Mouse (Mus musculus): ENCODE data around the gene Erich3.

DNA sequence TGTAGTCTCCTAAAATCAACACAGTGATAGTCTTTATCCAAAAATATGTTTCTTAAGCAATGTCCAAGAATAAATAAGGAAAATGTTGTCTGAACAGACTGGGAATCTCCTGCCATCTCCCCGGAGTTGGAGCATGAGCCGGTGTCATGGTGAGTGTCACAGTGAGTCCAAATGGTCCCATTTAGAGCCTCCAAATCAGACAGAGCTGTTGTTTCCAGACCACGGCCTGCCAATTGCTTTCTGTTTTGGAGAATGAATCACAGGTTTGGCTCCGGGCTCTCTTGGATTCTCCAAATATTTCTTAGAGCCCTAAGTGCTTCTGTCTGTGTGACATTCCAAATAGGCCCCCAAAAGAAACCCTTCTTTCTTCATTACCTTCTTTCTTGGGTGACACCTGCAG is 135.1 kb downstream of the Erich3 start:
- TF ChIP-seq CTCF (IDR thresholded peaks at IDR 0.05) = no peak
- no peak for TF ChIP-seq EP300 (IDR thresholded peaks at IDR 0.05)

All from lung, postnatal 0 days (tissue).